Mouse (Mus musculus) thymus, postnatal 25 days (tissue): ENCODE data around the gene Phxr2.

Experiments used
- DNase-seq: peaks from one replicate; pipeline ENCODE4 v3.0.0; 2022

Phxr2 gene

DNA sequence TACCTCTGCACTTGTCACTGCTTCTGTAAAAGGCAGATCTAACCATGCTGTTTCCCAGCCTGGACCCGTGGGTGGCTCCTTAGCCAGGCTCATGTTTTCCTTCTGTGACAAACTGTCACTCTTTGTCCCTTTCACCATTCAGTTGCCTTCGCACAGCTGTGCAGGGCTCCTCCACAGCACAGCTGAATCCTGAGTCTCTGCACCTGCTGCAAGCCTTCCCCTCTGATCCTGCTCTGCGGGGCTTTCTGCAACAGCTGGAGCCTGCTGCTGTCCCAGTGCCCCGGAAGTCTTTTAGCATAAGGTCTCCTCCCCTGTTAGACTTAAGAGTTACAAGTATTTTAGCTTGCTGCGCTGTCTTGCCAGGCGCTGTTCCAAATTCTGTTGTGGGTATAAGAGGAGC is 6.1 kb upstream of the Phxr2 start:
- DNase-seq: peak; percentile 86

DNA sequence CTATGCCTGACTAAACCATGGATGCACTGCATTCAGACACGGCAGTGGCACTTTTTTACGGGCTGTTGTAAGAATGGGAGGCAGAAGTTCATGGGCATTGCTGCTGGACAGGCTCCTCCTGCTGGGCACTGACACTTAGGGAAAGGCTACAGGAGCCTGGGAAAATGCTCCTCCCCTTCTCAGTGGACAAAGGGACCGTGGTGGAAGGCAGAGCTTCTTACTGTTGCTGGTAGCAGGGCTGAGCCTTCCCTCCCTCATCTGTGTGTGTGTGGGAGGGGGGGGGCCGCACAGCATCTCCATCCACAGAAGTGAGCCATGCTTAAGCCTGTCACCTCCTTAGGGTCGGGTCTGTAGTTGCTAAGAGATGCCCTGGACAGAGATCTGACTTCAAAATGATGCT is 5.2 kb upstream of the Phxr2 start:
- peak; percentile 41 for DNase-seq

DNA sequence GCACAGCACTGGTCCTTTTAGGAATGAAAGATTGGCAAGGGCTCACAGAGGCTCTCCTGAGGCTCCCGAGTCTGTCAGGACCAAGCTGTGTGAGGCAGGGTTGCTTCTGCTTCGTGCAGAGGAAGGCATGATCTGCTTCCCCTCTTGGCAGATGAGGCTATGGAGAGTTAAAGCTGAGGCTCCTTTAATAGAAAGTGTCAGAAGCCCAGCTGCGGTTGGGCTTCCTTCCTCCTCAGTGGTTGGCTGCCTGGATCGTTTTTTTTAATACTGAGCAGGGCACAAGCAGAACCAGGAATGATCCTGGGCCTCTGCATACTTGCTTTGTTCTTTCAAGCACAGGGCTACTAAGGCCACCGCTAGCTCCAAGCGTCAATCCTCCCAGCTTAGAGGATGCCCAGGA is 4.5 kb upstream of the Phxr2 start:
- DNase-seq: no peak

DNA sequence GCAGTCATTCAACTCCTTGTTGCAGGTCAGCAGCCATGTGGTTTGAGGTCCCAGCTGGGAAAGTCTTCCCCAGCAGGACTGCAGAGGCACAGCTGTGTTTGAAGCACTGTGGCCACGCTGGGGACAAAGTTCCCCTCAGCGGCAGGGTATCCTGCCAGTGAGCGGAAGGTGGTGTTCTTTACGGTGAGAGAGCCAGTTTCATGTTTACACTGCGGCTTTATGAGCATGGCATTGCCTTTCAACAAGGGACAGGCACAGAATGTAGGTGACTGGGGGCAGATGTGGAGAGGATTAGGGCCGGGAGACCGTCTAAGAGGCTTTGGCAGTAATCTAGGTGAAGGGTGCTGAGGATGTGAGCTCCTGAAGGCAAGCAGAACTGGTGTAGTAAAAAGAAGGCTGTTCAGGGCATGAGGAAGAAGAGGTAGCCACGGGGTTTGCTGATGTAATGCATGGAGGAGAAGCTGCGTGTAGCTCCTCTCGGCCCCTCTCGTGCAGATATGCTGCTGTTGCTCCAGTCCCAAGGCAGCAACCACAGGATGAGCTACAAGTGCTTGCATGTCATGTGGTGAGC is 1.7 kb upstream of the Phxr2 start:
- DNase-seq: peak; percentile 74

DNA sequence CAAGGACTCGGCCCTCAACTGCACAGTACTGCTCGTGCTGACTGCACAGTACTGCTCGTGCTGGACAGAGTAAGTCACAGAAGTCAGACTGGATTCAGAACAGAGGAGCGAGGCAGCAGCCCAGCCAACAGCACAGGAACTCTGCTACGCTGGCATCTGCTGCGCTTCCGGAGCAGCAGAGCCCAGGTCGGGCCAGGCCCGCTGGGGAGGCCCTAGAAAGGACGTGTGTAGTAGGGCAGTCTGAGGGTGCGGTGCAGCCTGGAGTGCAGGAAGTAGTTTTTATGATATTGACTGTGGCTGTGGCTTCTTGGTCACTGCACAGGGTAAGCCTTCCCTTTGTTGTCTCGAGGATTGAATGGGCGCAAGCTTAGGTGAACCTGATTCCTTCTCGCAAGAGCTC is 829 bp upstream of the Phxr2 start:
- DNase-seq: peak; percentile 79

DNA sequence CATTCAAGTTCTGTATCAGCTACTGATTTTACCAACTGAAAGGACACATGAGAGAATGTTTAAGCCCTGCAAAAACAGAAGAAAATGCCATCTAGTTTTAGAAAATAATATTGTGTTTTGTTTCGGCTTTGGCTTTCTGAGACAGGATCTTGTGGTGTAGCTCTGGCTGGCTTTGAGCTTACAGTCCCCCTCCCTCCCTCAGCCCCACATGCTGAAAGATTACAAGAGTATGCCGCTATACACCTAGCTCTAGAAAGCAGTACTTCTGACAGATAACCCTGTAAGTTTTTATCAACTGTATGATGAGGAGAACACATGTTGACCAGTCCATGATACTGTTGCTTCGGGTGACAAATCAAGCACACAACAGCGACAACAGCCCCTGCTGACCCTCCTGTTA is 6.7 kb downstream of the Phxr2 start:
- DNase-seq: peak; percentile 49

DNA sequence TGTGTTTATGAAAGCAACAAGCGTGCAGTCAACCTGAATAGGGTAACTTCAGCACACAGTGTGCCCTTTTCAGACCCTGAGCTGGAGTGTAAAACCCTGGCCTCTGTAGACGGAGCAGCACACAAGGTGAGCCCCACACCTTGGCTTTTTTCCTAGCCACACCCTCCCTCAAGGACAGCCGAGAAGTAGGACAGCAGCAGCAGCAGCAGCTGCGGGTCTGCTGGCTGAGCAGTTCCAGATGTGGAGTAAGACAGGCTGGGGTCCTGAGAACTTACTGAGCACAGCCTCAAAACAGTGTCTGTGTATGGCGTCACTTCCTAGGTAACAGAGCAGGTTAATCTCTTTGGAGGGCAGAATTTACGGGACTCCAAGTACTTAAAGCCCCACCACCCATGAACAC is 7.4 kb downstream of the Phxr2 start:
- peak; percentile 33 for DNase-seq

DNA sequence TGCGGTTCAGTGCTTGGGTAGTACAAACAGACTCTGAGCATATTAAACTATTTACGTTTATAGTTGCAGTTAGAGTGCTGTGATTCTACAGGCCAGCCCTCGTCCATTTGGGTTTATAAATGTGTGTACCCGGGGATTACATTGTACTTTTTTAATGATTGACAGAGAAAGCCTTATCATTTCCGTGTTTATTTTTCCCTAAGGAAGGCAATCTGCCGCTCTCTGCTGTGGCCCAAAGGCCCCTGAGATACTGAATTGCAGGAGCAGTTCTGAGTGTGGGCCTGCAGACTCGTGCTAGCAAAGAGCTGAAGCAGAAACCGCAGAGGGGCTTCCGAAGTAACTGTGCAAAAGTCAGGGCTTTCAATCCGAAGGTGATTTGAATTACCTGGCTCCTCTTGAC is 8.2 kb downstream of the Phxr2 start:
- no peak for DNase-seq

DNA sequence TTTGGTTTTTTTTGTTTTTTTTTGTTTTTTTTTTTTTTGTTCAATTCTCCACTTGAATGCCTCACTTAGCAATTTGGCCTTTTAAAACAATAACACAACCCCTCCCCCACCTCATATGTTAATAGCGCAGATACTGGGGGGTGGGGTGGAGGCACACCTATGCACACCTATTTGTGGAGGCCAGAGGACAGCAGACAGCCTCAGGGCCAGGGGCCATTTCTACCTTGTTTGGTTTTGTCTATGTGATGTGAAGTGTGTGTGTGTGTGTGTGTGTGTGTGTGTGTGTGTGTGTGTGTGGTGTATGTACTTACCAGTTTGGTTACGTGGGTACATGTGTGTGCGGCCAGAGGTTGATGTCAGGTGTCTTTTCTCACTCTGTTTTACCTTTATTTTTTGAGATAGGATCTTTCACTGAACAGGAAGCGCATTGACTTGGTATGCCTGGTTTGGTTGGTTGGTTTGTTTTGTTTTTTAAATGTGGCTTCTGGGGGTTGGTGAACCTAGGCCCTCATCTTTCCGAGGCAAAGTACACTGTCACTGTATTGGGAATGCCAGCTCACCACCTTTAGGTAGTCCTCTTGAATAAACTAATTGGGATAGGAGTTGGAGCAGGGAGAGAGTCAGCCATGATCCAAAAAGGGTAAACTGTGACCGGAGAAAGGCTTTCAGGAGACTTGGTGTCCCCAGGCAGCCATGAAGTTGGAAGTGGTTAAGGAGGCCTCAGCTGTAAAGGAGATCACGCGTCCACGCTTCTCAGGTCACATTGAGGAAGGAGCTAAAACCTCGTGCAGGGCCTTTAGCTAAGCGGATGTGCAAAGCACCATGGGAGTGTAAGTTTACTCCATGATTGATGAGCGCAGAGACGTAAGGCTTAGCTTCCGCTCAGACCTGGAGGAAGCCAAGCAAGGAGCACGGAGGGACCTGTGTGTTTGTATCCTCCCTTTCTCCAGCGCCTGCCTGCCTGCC is 9.2 kb downstream of the Phxr2 start:
- DNase-seq: peak; percentile 39

DNA sequence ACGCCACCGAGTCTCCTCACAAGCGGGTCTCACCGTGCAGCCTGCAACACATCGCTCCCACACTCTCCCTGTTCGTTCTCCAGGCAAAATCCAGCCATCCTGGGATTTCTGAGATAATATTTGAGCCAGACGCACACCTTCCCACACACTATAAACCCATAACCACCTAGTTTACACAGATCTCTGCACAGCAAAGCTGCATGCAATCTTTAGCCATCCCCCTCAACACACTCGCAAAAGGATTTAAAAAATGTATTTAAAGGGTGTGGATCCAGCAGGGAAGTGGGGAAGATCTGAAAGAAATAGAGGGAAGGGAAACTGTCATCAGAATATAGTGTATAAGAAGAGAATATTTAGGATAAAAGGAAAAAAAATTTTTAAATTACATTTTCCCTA is 9.9 kb downstream of the Phxr2 start:
- no peak for DNase-seq

DNA sequence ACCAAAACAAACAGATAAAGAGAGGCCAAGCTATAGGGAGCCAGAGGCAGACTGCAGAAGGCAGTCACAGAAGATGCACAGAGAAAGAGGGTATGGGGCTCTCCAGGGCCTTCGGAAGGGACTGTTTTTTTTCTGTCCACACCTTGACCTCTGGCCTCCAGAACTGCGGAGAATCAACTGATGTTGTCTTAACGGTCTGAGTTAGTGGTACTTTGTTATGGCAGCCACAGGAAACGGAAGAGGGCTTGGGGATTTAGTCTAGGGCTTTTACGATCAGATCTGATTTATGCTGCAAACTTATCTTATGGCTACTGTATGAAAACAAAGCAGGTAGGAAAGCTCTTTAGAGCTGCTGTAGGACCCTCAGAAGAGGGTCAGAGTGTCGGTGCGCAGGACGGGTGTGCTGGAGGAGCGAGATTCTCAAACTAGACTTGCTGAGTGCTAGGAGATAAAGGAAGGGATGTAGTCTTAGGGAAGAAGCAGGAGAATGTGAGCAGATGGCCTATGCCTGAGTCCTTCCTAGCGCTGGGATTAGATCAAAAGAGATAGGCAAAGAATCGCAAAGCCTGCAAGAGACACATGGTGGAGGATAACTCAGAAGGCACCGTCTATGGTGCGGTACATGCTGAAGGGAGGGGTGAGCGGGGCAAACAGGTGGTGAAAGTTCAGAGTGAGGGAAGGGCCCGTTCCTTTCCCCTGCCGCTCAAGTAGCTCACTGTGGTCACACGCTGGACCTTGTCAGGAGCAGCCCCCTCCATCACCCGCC is 10.5 kb downstream of the Phxr2 start:
- DNase-seq: peak; percentile 37

DNA sequence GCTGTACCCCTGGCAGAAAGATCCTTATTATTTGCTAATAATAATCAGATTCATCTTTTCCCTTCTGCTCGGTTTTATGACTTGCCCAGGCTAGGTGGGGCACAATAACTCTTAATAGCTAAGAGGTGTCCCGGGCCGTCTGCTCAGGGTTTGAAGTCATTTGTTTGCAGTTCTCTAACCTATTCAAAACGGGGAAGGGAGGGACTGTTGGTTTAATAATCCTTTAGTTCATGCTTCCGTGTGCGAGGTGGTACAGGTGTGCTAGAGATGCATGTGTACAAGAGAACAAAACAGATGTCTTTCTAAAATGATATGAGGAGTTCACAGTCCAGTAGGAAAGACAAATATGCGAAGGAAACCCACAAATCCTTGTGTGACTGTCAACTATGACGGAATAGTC is 11.8 kb downstream of the Phxr2 start:
- no peak for DNase-seq

DNA sequence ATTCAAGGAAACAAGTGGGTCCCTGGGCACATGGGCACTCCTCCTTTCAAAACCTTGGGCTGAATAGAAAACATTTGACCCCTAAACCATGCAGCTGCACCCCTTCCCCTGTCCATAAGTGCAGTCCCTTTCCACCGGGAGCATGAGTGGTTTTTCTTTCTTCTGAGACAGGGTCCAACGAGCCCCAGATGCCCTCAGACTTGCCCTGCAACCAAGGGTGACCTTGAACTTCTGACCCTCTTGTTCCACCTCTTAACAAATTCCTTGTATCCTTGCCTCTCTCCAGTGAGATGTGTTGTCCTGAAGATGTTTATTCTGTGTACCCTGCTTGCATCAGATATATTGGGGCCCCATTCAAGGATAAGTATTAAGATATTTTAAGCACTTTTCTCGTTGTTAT is 12.6 kb downstream of the Phxr2 start:
- no peak for DNase-seq

DNA sequence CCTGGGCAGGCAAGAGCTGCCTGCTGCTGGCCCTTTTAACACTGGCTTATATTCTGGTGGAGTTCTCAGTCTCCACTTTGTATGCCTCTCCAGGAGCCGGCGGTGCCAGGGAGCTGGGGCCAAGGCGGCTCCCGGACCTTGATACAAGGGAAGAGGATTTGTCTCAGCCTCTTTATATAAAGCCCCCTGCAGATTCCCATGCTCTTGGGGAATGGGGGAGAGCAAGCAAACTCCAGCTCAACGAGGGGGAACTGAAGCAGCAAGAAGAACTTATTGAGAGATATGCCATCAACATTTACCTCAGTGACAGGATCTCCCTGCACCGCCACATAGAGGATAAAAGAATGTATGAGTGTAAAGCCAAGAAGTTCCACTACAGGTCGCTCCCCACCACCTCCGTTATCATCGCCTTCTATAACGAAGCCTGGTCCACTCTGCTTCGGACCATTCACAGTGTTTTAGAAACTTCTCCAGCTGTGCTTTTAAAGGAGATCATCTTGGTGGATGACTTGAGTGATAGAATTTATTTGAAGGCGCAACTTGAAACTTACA is 17.6 kb downstream of the Phxr2 start:
- DNase-seq: no peak

DNA sequence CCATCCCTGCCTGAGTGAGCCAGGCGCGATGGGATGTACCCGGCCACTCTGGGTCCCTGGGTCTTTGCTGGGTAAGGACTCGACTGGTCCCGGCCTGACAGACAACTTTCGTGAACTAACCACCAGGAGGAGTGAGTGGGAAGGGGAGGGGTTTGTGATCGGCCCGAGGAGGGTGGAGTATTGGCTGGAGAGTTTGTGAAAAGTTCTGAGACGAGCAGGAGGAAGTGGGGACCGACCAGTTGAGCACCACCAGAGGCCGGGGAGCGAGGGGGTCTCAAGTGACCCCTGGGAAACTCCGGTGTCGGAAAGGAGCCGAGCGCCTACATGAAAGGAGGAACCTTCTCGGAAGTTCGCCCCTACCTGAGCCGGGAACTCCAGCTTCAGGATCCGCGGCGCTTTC is 18.2 kb downstream of the Phxr2 start, which contains the start of gene Galnt4:
TSS of gene Galnt4 (plus strand) at position 196 of the 400 bp plus-strand sequence.
- DNase-seq: peak; percentile 87

DNA sequence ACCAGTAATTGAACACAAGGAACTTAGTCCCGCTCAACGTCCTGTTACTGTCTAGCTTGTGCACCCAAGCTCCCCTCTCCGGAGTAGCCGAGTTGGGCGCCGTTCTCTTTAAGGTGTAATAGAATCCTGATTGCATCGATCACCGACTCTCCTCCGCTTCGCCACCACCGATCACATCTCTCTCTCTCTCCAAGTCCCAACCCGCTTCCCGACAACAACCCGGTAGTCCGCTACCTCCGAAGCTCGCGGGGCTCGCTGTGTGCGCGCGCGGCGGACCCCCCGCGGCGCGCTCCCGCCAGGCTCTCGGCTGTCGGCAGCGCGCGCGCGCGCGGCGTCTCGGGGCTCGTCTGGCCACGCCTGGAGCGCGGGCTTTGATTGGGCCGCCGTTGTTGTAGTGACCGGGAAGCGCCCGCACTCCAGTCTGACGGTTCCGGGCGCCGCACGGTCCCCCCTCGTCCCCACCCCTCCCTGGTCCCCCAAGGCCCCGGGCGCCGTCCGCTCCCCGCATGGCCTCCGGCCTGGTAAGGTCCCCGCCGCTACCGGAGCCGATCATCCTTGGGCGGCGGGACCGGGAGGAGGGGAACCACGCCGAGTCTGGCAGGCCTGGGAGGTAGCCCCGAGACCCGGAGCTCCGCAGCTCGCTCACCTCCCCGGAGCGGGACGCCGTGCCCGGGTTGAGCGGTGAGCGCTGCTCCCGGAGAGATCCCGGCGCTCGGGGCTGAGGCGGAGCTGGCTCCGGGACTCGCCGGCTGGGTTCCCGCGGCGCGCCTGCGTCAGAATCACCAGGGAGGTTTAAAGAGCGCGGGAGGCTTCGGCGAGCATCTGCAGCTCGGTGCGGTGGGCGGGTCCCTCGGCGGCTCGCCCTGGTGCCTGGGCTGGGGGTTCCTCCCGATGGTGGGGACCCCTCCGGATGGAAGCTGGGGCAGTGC is 19.2 kb downstream of the Phxr2 start, which contains the start of gene Poc1b:
TSS of gene Poc1b (plus strand) at position 334 of the 929 bp plus-strand sequence.
- peak; percentile 86 for DNase-seq

DNA sequence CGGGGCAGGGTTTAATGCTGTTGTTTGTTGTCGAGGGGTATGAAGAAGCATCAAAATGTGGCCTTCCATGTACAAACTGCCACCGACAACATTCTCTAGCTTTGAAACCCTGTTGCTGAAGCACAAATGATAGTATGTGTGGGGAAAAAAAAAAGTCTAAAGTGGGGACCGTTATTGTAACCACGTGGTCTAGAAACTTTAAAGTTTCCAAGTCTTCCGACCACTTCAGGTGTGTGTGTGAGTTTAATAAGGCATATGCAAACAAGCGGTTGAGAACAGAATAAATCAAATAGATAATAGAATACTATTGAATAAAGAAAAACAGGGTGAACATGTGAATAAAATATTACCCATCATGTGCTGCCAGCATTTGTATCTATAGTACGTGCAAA is 19.8 kb downstream of the Phxr2 start:
- DNase-seq: no peak

DNA sequence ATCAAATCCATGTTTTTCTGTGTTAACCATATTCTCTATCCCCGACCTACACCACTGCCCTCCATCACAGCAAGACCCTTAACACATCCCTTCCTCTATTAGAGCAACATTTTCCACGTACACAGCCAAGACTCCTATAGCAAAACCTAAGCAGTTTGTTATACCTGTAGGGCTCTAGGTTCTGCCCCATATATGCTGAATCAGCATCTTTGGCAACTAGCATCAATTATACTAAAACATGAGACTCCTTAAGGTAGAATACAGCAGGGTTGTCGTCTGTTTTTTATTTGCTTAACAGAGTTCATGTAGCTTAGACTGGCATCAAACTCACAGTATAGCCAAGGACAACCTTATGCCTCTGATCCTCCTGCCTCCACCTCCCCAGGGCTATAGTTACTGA is 20.6 kb downstream of the Phxr2 start:
- no peak for DNase-seq

DNA sequence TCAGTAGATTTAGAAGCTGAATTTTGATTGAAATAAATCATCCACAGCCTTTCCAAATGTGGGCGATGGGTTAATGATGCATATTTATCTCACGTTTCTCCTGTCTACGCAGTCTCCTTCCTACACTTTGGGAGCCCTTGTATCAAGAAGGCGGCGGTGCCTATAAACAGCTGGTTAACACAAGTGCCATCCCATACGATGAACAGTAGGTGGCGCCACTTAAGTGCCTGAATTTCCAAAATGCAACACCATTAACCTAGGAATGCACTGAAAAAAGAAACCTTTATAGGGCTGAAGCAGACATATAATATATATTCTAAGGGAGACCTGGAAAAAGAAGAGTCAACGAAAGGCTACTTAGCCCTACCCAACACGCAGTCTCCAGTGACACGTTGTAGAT is 28.8 kb downstream of the Phxr2 start:
- peak; percentile 68 for DNase-seq

DNA sequence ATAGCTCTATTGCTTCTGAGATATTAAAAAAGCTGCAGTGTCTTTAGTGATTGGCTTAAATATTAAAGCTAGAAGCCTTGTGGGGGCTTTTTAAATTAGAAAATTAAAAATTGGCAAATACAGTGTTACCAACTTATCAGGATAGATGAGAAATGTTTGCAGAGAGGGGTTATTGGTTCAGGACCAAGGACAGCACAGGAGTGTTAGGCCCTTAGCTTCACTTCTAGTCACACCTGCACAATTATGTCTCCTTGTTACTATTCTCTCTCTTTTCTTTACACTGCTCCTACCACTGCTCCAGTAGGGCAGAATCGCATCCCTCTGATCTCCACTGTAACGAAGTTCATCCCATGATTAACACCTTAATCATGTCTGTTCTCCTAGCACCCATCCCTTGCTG is 31.0 kb downstream of the Phxr2 start:
- no peak for DNase-seq

DNA sequence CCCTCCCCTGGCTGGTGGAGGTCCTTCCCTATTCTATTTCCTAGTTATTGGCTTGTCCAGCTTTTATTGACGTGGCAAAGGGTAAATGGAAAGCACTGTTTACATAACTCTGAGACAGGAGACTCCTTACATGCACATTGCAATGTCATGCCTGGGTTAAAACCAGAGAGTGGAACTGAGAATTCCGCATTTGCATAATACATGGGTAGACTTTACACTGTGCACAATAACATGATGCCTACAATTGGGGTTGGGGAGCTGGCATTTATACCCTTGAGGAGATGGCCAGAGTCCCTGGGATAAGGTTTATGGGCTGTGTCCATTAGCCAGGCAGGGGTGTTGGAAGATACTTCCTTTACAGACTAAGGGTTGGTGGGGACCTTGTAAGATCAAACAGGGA is 32.8 kb downstream of the Phxr2 start:
- DNase-seq: no peak

DNA sequence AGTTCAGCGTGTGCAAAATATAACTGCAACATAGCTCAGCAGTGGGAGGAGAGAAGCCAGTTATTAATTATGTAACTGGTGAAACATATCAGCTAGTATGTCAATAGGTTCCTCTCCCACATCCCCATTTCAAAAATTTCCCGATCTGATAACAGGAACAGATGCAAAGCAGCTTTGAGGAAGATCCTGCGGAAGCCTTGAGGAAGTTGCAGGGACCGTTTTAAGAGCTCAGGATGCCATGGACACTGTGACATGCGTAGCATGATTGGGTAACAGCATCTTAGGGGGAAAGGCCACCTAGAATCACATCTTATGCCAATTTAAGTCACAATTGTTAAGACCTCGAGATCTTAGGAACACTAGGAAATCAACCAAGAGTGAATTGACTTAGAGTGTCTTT is 36.2 kb downstream of the Phxr2 start:
- DNase-seq: no peak
